In genomic region chr13:30258802-30259201, GRCm38 (mm10) we compare ENCODE assay signal across 25 mouse cellular contexts.
A peak's percentile ranks its signal among the peaks of the same experiment; 100 is the strongest.
DNase-seq lines count a peak whose midpoint lies in the region; ATAC-seq and TF ChIP-seq lines count a peak whose summit lies in the region.
"Had no signal": no experiment of that assay in that cellular context is flagged by ENCODE, and none has a peak within 500 bp of the region (broad histone marks: within the 10 kb centered on the region; RNA-seq: fewer than 3 reads in every experiment).

No protein-coding gene starts in this region.

- WGBS in lung, postnatal 0 days, result 56% methylated on average over 10 of the region's 10 CpGs
- WGBS in embryonic facial prominence, embryonic 10.5 days, result 60% methylated on average over 10 of the region's 10 CpGs
- 69% methylated on average over 10 of the region's 10 CpGs for WGBS in midbrain, embryonic 13.5 days

- no peaks in the 10 kb centered on the region for H3K4me1 ChIP-seq in lung, postnatal 0 days (ENCODE audit: insufficient read depth, low read depth, low read length)
- peaks cover 30% of the 10 kb centered on the region for H3K4me1 ChIP-seq in embryonic facial prominence, embryonic 10.5 days
- peaks cover 5% of the 10 kb centered on the region for H3K4me1 ChIP-seq in midbrain, embryonic 13.5 days (replicated peaks)

- H3K9ac ChIP-seq in lung, postnatal 0 days (replicated peaks; ENCODE audit: low read depth), result no peak overlapping the region
- no peak overlapping the region for H3K9ac ChIP-seq in midbrain, embryonic 13.5 days (replicated peaks)
- H3K9ac ChIP-seq: intestine, embryonic 15.5 days; limb, embryonic 13.5 days; lung, embryonic 15.5 days; midbrain, embryonic 15.5 days had no signal

- no peaks in the 10 kb centered on the region for H3K9me3 ChIP-seq in lung, postnatal 0 days (ENCODE audit: low read length)
- H3K9me3 ChIP-seq in embryonic facial prominence, embryonic 10.5 days, result no peaks in the 10 kb centered on the region
- H3K9me3 ChIP-seq in midbrain, embryonic 13.5 days, result no peaks in the 10 kb centered on the region
- H3K9me3 ChIP-seq: intestine, embryonic 15.5 days; limb, embryonic 13.5 days; lung, embryonic 15.5 days; midbrain, embryonic 15.5 days had no signal

- DNase-seq in CD4-positive, CD25-positive, alpha-beta regulatory T cell, adult 2 months (ENCODE audit: low read depth, low spot score), result peak; percentile 25
- peak; percentile 39 for DNase-seq in lung, postnatal 0 days (ENCODE audit: low spot score)
- DNase-seq in lung, postnatal 36 days, result no peak
- DNase-seq in embryonic facial prominence, embryonic 10.5 days (ENCODE audit: low spot score), result no peak
- no peak for DNase-seq in thymus, postnatal 10 days (ENCODE audit: low spot score in 2 of 2)
- DNase-seq: adrenal gland, adult 8-10 months; cerebellum, adult 2 months; cerebellum, postnatal 14 days; gastrocnemius, postnatal 10 days; heart, postnatal 14 days; kidney, adult 8-10 months; kidney, postnatal 36 days; lung, postnatal 4 days; right cerebral cortex, adult 18-20 months; spleen, adult 18-20 months had no signal

- no peak overlapping the region for H3K4me3 ChIP-seq in lung, postnatal 0 days (ENCODE audit: low read depth, low read length)
- no peak overlapping the region for H3K4me3 ChIP-seq in embryonic facial prominence, embryonic 10.5 days
- no peak overlapping the region for H3K4me3 ChIP-seq in midbrain, embryonic 13.5 days (replicated peaks)
- H3K4me3 ChIP-seq: intestine, embryonic 15.5 days; layer of hippocampus, adult 2 months; left cerebral cortex, adult 2 months; limb, embryonic 13.5 days; lung, embryonic 15.5 days; midbrain, embryonic 15.5 days had no signal

- no peak for ATAC-seq in CD4-positive, CD25-positive, alpha-beta regulatory T cell, adult 4 months
- 0 out of 2 replicates have a peak, but pooled peaks have one; percentile 32 for ATAC-seq in lung, postnatal 0 days
- ATAC-seq in midbrain, embryonic 13.5 days, result no peak
- ATAC-seq: forebrain, embryonic 16.5 days had no signal

- H3K27me3 ChIP-seq in lung, postnatal 0 days (replicated peaks; ENCODE audit: insufficient read depth, low read length), result no peaks in the 10 kb centered on the region
- H3K27me3 ChIP-seq in embryonic facial prominence, embryonic 10.5 days (replicated peaks; ENCODE audit: low read depth, poor library complexity, severe bottlenecking), result no peaks in the 10 kb centered on the region
- no peaks in the 10 kb centered on the region for H3K27me3 ChIP-seq in midbrain, embryonic 13.5 days
- H3K27me3 ChIP-seq: intestine, embryonic 15.5 days; limb, embryonic 13.5 days; lung, embryonic 15.5 days; midbrain, embryonic 15.5 days had no signal

- no peaks in the 10 kb centered on the region for H3K36me3 ChIP-seq in lung, postnatal 0 days (ENCODE audit: insufficient read depth, low read length)
- no peaks in the 10 kb centered on the region for H3K36me3 ChIP-seq in embryonic facial prominence, embryonic 10.5 days (replicated peaks)
- no peaks in the 10 kb centered on the region for H3K36me3 ChIP-seq in midbrain, embryonic 13.5 days
- H3K36me3 ChIP-seq: intestine, embryonic 15.5 days; limb, embryonic 13.5 days; lung, embryonic 15.5 days; midbrain, embryonic 15.5 days had no signal

- no peak for TF ChIP-seq EP300 in lung, postnatal 0 days (IDR thresholded peaks at IDR 0.05)

- H3K27ac ChIP-seq in lung, postnatal 0 days (ENCODE audit: low read length), result no peak overlapping the region
- H3K27ac ChIP-seq in embryonic facial prominence, embryonic 10.5 days (replicated peaks), result peak overlapping the region; percentile 5; the same call in 1 of the 2 replicates
- H3K27ac ChIP-seq in midbrain, embryonic 13.5 days, result no peak overlapping the region
- H3K27ac ChIP-seq: intestine, embryonic 15.5 days; layer of hippocampus, adult 2 months; left cerebral cortex, adult 2 months; limb, embryonic 13.5 days; lung, embryonic 15.5 days; midbrain, embryonic 15.5 days had no signal

- no peak for TF ChIP-seq CTCF in lung, postnatal 0 days (IDR thresholded peaks at IDR 0.05)

- H3K4me2 ChIP-seq in lung, postnatal 0 days (replicated peaks; ENCODE audit: low read depth, low read length), result no peak overlapping the region
- no peak overlapping the region for H3K4me2 ChIP-seq in midbrain, embryonic 13.5 days (replicated peaks)
- H3K4me2 ChIP-seq: intestine, embryonic 15.5 days; limb, embryonic 13.5 days; liver, embryonic 11.5 days; lung, embryonic 15.5 days; midbrain, embryonic 15.5 days had no signal

Comparison
In these comparisons a context has a peak if more than half of its experiments do, and no peak if none do; other contexts are left out.
1. DNase-seq: peak in CD4-positive, CD25-positive, alpha-beta regulatory T cell, adult 2 months (single experiment) and lung, postnatal 0 days (single experiment); none in lung, postnatal 36 days (single experiment), embryonic facial prominence, embryonic 10.5 days (single experiment) and thymus, postnatal 10 days (0 of 2).